Mouse (Mus musculus) lung, postnatal 0 days (tissue): ENCODE results near the gene Fam214a. TPM values are rescaled to one million over a fixed set of nuclear protein-coding genes. Genes with fewer than 3 reads are reported as not detected.

Experiments
- ATAC-seq: fragments of 200-750 bp; cut with Nextera tagmentation; 2 replicates; pipeline ENCODE4 v1.8.0; 2017; ENCODE audit warnings: moderate library complexity
- DNase-seq: peaks from one replicate; pipeline ENCODE4 v3.0.0-alpha.2; 2016; ENCODE audit warnings: low spot score
- H3K27ac ChIP-seq: fragments of 300-500 bp; sonication (generic); 2 replicates; pipeline ENCODE4 v1.5.1; 2014; ENCODE audit warnings: antibody characterized with exemption, mild to moderate bottlenecking, low read length, mixed read lengths
- H3K27me3 ChIP-seq: fragments of 300-500 bp; sonication (generic); replicated peaks from 2 replicates; pipeline ENCODE4 v1.6.1; 2014; ENCODE audit warnings: low read length, mixed read lengths; ENCODE audit not compliant: insufficient read depth
- H3K36me3 ChIP-seq: fragments of 300-500 bp; sonication (generic); 2 replicates; pipeline ENCODE4 v1.6.1; 2014; ENCODE audit warnings: low read length, mixed read lengths; ENCODE audit not compliant: insufficient read depth
- H3K4me1 ChIP-seq: fragments of 300-500 bp; sonication (generic); 2 replicates; pipeline ENCODE4 v1.6.1; 2014; ENCODE audit warnings: antibody characterized with exemption, low read depth, low read length, mixed read lengths; ENCODE audit not compliant: insufficient read depth
- H3K4me2 ChIP-seq: fragments of 300-500 bp; sonication (generic); replicated peaks from 2 replicates; pipeline ENCODE4 v1.6.1; 2014; ENCODE audit warnings: low read depth, mild to moderate bottlenecking, low read length, moderate library complexity, mixed read lengths
- H3K4me3 ChIP-seq: fragments of 300-500 bp; sonication (generic); 2 replicates; pipeline ENCODE4 v1.5.1; 2014; ENCODE audit warnings: low read depth, low read length
- H3K9ac ChIP-seq: fragments of 300-500 bp; sonication (generic); replicated peaks from 2 replicates; pipeline ENCODE4 v1.6.1; 2014; ENCODE audit warnings: low read depth, mild to moderate bottlenecking
- H3K9me3 ChIP-seq: fragments of 300-500 bp; sonication (generic); 2 replicates; pipeline ENCODE4 v1.6.1; 2016; ENCODE audit warnings: low read length, mixed read lengths
- CTCF ChIP-seq: IDR thresholded peaks from 2 replicates; pipeline ENCODE4 v1.5.1; 2016; ENCODE audit warnings: antibody characterized with exemption, mild to moderate bottlenecking
- EP300 ChIP-seq: IDR thresholded peaks from 2 replicates; pipeline ENCODE4 v1.6.1; 2016; ENCODE audit warnings: antibody characterized with exemption, mild to moderate bottlenecking, control low read depth
- WGBS: fragments of 180-500 bp; shearing (Covaris S2); extraction: QIAGEN DNeasy Blood & Tissue Kit; methylation state at CpG from one replicate; pipeline ENCODE4 v1.1.7; 2014; 5-methylcytosine and 5-hydroxymethylcytosine counted together
- polyA plus RNA-seq: library from polyadenylated mRNA; unstranded; fragments of >200 nt; fragmentation: Nextera tagmentation; extraction: Ambion mirVana; gene quantifications from 2 replicates; pipeline ENCODE4 v1.2.1, GENCODE M21; 2015

Gene Fam214a
- polyA plus RNA-seq, 1 experiment from 2014 or later, result 12.8 TPM

GRCm38 (mm10) chr9:74989990-74990389 is 37.3 kb downstream of the Fam214a start:
- Histone ChIP-seq H3K4me2 (no peak overlapping the region), H3K4me3 (no peak overlapping the region), H3K27ac (no peak overlapping the region), H3K9me3 (no peaks in the 10 kb centered on the region), H3K4me1 (no peaks in the 10 kb centered on the region), H3K27me3 (no peaks in the 10 kb centered on the region), H3K9ac (no peak overlapping the region), H3K36me3 (no peaks in the 10 kb centered on the region)
- DNase-seq, result no peak
- WGBS, result 55% methylated on average over 2 of the region's 2 CpGs
- no peak for ATAC-seq
- TF ChIP-seq EP300 (no peak), CTCF (no peak)

GRCm38 (mm10) chr9:74994611-74995257 is 42.0 kb downstream of the Fam214a start:
- WGBS, result 79% methylated on average over 10 of the region's 10 CpGs
- H3K9me3 ChIP-seq, result no peaks in the 10 kb centered on the region
- H3K36me3 ChIP-seq, result no peaks in the 10 kb centered on the region
- H3K4me3 ChIP-seq, result no peak overlapping the region
- no peaks in the 10 kb centered on the region for H3K27me3 ChIP-seq
- H3K4me2 ChIP-seq, result no peak overlapping the region
- no peak overlapping the region for H3K27ac ChIP-seq
- DNase-seq (no peak), ATAC-seq (no peak)
- H3K4me1 ChIP-seq, result no peaks in the 10 kb centered on the region
- no peak overlapping the region for H3K9ac ChIP-seq
- TF ChIP-seq EP300, result no peak
- no peak for TF ChIP-seq CTCF

GRCm38 (mm10) chr9:74996349-74996748 is 43.7 kb downstream of the Fam214a start:
- H3K27me3 ChIP-seq, result no peaks in the 10 kb centered on the region
- no peak overlapping the region for H3K4me3 ChIP-seq
- no peaks in the 10 kb centered on the region for H3K36me3 ChIP-seq
- H3K9me3 ChIP-seq, result no peaks in the 10 kb centered on the region
- no peak overlapping the region for H3K4me2 ChIP-seq
- ATAC-seq (no peak), DNase-seq (no peak)
- H3K4me1 ChIP-seq, result peaks cover 3% of the 10 kb centered on the region; the same call in 1 of the 2 replicates
- no peak overlapping the region for H3K9ac ChIP-seq
- TF ChIP-seq CTCF (no peak), EP300 (no peak)
- 59% methylated on average over 2 of the region's 2 CpGs for WGBS
- H3K27ac ChIP-seq, result no peak overlapping the region

GRCm38 (mm10) chr9:74997976-74998375 is 45.3 kb downstream of the Fam214a start:
- Histone ChIP-seq H3K9ac (no peak overlapping the region), H3K36me3 (no peaks in the 10 kb centered on the region), H3K9me3 (no peaks in the 10 kb centered on the region), H3K27ac (no peak overlapping the region), H3K4me2 (no peak overlapping the region), H3K4me3 (no peak overlapping the region), H3K4me1 (peaks cover 6% of the 10 kb centered on the region; the same call in 1 of the 2 replicates), H3K27me3 (no peaks in the 10 kb centered on the region)
- TF ChIP-seq CTCF (no peak), EP300 (no peak)
- ATAC-seq (no peak), DNase-seq (no peak)

- Histone ChIP-seq H3K9me3 (no peaks in the 10 kb centered on the region), H3K4me3 (no peak overlapping the region), H3K9ac (no peak overlapping the region), H3K27ac (no peak overlapping the region), H3K36me3 (0 out of 2 replicates have a peak, but pooled peaks cover 3% of the 10 kb centered on the region), H3K4me1 (peaks cover 6% of the 10 kb centered on the region; the same call in 1 of the 2 replicates), H3K4me2 (0 out of 2 replicates have a peak overlapping the region, but pooled peaks have one; percentile 5), H3K27me3 (no peaks in the 10 kb centered on the region)
- ATAC-seq (no peak), DNase-seq (no peak)
- TF ChIP-seq EP300, result no peak
- TF ChIP-seq CTCF, result no peak
- WGBS, result 62% methylated on average over 6 of the region's 6 CpGs
These were observed 48.3 kb downstream of the Fam214a start for GRCm38 (mm10) chr9:75001006-75001405.

- H3K4me1 ChIP-seq, result peaks cover 6% of the 10 kb centered on the region; the same call in 1 of the 2 replicates
- H3K4me2 ChIP-seq, result 0 out of 2 replicates have a peak overlapping the region, but pooled peaks have one; percentile 5
- H3K27ac ChIP-seq, result peak overlapping the region; percentile 32; the same call in 1 of the 2 replicates
- 33% methylated on average over 5 of the region's 5 CpGs for WGBS
- 0 out of 2 replicates have a peak, but pooled peaks cover 6% of the 10 kb centered on the region for H3K36me3 ChIP-seq
- H3K9me3 ChIP-seq, result no peaks in the 10 kb centered on the region
- no peak overlapping the region for H3K9ac ChIP-seq
- H3K27me3 ChIP-seq, result no peaks in the 10 kb centered on the region
- DNase-seq, result peak; percentile 85
- TF ChIP-seq EP300 (no peak), CTCF (no peak)
- peak; percentile 94 for ATAC-seq
- no peak overlapping the region for H3K4me3 ChIP-seq
These were observed 49.0 kb downstream of the Fam214a start for GRCm38 (mm10) chr9:75001611-75002204.
